Mouse (Mus musculus) G1E (cell line): ENCODE data around the gene Bex6. TPM values are rescaled to one million over a fixed set of nuclear protein-coding genes. Genes with fewer than 3 reads are reported as not detected.

Experiments
- ATAC-seq: 2 replicates; pipeline ENCODE4 v1.8.0; 2016; ENCODE audit warnings: mild to moderate bottlenecking; ENCODE audit not compliant: insufficient number of reproducible peaks, poor library complexity, low FRiP score, severe bottlenecking; ENCODE audit errors: extremely low read depth
- DNase-seq: peaks from one replicate; pipeline ENCODE4 v3.0.0; 2012; ENCODE audit warnings: low spot score
- H3K27me3 ChIP-seq: 2 replicates; pipeline ENCODE4 v1.6.1; 2012; ENCODE audit warnings: mild to moderate bottlenecking, low read length, inconsistent platforms; ENCODE audit not compliant: insufficient read depth
- H3K36me3 ChIP-seq: replicated peaks from 2 replicates; pipeline ENCODE3; 2012; ENCODE audit warnings: mild to moderate bottlenecking, inconsistent platforms
- H3K4me1 ChIP-seq: 2 replicates; pipeline ENCODE4 v1.6.1; 2012; ENCODE audit warnings: low read depth, low read length, inconsistent platforms, mixed read lengths; ENCODE audit not compliant: insufficient read depth
- H3K4me3 ChIP-seq: 2 replicates; pipeline ENCODE4 v1.5.1; 2012; ENCODE audit warnings: low read depth, mild to moderate bottlenecking, inconsistent platforms, low read length, moderate library complexity, mixed read lengths
- H3K9me3 ChIP-seq: replicated peaks from 2 replicates; pipeline ENCODE4 v1.6.1; 2012; ENCODE audit warnings: inconsistent platforms
- CTCF ChIP-seq: IDR thresholded peaks from 2 replicates; pipeline ENCODE4 v1.5.1; 2012; ENCODE audit warnings: low read depth, low read length, inconsistent platforms, mixed read lengths
- GATA1 ChIP-seq: IDR thresholded peaks from 2 replicates; pipeline ENCODE4 v1.6.1; 2012; ENCODE audit warnings: borderline replicate concordance, low read length, inconsistent platforms, mixed read lengths
- GATA2 ChIP-seq: IDR thresholded peaks from 2 replicates; pipeline ENCODE4 v1.6.1; 2012; ENCODE audit warnings: low read depth, low read length, inconsistent platforms, borderline replicate concordance
- POLR2AphosphoS5 ChIP-seq: IDR thresholded peaks from 2 replicates; pipeline ENCODE4 v1.6.1; 2012; ENCODE audit warnings: low read depth, low read length, inconsistent platforms; ENCODE audit not compliant: insufficient replicate concordance
- TAL1 ChIP-seq: conservative IDR thresholded peaks from 2 replicates; pipeline ENCODE4 v1.6.1; 2012; ENCODE audit warnings: low read depth, low read length, inconsistent platforms, mixed read lengths
- polyA plus RNA-seq: library from polyadenylated mRNA; stranded (reverse); fragments of >175 nt; gene quantifications from 2 replicates; pipeline ENCODE4 v1.2.3, GENCODE M21; 2012
- total RNA-seq, 2 experiments: library from RNA; stranded (forward) in 1 of 2; stranded (reverse) in 1 of 2; fragments of 200-1000 nt in 1 of 2; fragments of >200 nt in 1 of 2; fragmentation: Nextera tagmentation in 1 of 2; gene quantifications; 2 replicates each; pipeline ENCODE4 v1.2.3; 2014 to 2017

Bex6 gene
- not detected in 2 replicates for total RNA-seq (2014; fragmentation: Nextera tagmentation)
- not detected in 2 replicates for total RNA-seq (2017)
- not detected in 2 replicates for polyA plus RNA-seq

DNA sequence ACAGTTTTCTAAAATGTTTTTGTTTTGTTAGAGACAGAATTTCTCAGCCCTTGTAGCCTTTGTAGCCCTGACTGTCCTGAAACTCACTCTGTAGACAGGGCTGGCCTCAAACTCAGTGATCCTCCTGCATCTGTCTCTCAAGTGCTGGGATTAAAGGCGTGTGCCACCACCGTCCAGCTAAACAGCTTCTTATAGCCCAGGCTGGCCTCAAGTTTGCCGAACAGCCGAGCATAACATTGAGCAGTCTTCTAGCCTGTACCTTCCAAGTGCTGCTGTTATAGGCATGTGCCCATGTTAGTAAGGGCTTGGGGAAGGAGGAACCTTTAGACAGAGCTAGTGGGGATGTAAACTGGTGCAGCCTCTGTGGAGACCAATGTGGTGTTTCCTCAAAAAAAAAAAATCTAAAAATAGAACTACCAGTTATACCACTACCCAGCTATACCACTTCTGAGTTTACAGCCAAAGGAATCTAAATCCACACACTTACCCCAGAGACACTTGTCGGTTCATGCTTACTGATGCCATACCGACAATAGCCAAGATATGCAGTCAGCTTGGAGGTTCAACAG is at the start of gene Bex6:
Gene Bex6 (plus strand): TSS at position 491 of the 569 bp plus-strand sequence.
- ATAC-seq (no peak), DNase-seq (no peak)
- Histone ChIP-seq H3K9me3 (peaks cover 2% of the 10 kb centered on the region; the same call in 1 of the 2 replicates), H3K4me1 (peaks cover 46% of the 10 kb centered on the region), H3K27me3 (no peaks in the 10 kb centered on the region), H3K36me3 (no peaks in the 10 kb centered on the region), H3K4me3 (no peak within 1 kb of the TSS)
- TF ChIP-seq CTCF = no peak
- no peak for TF ChIP-seq TAL1
- no peak for TF ChIP-seq POLR2AphosphoS5
- TF ChIP-seq GATA2 = no peak

DNA sequence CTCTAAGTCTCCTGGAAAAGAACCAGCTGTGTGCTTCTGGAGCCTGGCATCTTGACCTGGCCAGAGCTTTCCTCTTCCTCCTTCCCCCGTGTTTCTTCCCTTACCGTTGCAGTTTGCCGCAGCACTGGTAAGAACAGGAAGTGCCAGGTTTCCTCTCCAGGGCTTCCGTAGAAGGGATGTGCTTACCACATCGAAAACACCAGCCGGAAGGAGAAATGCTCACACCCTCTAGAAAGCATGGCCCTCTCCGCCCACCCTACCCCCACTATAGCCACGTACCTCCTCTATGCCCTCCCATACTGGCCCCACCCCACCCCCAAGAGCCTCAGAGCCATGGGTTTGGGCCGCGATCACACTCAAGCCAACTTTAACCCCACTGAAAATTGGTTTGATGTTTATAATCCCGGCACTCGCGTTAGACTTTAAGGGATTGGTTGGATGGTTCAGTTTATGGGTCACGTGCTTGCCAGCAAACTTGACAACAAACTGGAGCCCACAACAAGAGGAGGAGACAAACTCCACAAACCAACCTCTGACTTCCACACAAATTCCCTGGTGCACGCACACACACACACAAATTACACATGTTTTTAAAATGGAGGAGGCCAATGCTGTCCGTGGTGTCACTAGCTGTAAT is 49.3 kb upstream of the Bex6 start:
- Histone ChIP-seq H3K27me3 (peaks cover 43% of the 10 kb centered on the region), H3K9me3 (no peaks in the 10 kb centered on the region), H3K36me3 (no peaks in the 10 kb centered on the region), H3K4me1 (peaks cover 18% of the 10 kb centered on the region), H3K4me3 (no peak overlapping the region; the same call in 1 of the 2 replicates)
- no peak for ATAC-seq
- DNase-seq = no peak
- no peak for TF ChIP-seq POLR2AphosphoS5
- TF ChIP-seq TAL1 = no peak
- no peak for TF ChIP-seq CTCF
- no peak for TF ChIP-seq GATA2
- no peak for TF ChIP-seq GATA1

DNA sequence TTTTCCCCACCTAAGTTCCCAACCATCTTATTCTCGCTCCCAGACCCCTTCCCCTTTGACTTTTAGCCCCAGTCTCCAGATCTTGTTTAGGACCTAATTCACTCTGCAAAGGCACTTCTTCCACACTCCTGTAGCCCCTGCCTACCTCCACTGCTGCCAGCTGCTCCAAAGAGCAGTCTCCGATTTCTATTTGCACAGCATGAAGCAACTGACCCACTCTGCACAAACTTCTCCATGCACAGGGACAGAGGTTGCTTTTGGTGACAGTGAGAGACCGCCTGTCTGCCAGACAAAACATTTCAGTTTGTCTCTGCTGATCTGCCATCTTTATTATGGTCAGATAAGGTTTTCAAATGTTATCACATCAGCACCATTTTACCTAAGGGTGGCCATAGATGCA is 46.5 kb upstream of the Bex6 start:
- DNase-seq = no peak
- no peaks in the 10 kb centered on the region for H3K9me3 ChIP-seq
- H3K27me3 ChIP-seq = peaks cover 44% of the 10 kb centered on the region
- no peak for ATAC-seq
- no peaks in the 10 kb centered on the region for H3K36me3 ChIP-seq
- peaks cover 25% of the 10 kb centered on the region for H3K4me1 ChIP-seq
- no peak overlapping the region for H3K4me3 ChIP-seq
- TF ChIP-seq TAL1 = no peak
- no peak for TF ChIP-seq CTCF
- TF ChIP-seq POLR2AphosphoS5 = no peak
- TF ChIP-seq GATA2 = no peak
- no peak for TF ChIP-seq GATA1

DNA sequence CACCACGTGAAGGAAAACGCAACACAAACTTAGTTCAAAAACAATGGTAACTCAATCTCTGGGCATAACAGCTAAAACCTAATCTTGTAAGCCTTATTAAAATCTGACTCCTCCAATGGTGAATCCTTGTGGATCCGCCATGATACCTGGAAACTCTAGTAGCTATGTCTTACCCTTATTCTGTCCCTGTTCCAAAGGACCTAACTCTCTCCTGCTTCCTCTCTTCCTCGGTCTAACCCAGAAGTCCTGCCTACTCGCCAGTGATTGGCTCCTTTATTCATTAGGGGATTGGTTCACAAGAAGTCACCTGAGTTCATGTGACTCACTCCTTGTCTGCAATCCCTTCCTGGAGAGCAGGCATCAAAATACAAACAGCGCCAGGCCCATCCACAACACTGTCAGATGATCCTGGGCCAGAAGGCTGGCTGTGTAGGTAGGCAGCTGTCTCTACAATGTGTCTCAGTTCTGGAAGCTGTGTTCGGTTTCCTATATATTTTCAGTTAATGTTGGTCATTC is 43.7 kb upstream of the Bex6 start:
- DNase-seq (no peak), ATAC-seq (no peak)
- Histone ChIP-seq H3K27me3 (peaks cover 49% of the 10 kb centered on the region), H3K36me3 (no peaks in the 10 kb centered on the region), H3K9me3 (no peaks in the 10 kb centered on the region), H3K4me1 (peaks cover 12% of the 10 kb centered on the region), H3K4me3 (no peak overlapping the region)
- TF ChIP-seq GATA2 (no peak), POLR2AphosphoS5 (no peak), GATA1 (no peak), TAL1 (no peak), CTCF (no peak)

DNA sequence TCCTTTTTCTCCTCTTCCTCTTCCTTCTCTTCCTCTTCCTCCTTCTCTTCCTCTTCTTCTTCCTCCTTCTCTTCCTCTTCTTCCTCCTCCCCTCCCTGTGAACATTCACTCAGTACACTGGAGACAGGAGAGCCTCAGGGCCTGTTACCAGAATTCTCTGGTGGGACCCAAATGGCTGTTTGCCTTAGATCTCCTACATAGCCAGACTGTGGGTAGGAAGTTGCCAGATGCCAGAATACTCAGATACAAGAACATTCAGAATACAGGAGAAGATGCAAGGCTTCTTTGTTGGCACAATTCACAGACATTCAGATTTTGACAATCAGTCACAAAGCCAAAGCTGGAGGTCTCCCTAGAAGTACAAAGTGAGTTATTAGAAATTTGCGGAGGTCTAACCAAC is 40.7 kb upstream of the Bex6 start:
- Histone ChIP-seq H3K36me3 (peaks cover 25% of the 10 kb centered on the region), H3K4me1 (peaks cover 12% of the 10 kb centered on the region), H3K4me3 (no peak overlapping the region), H3K27me3 (peaks cover 48% of the 10 kb centered on the region), H3K9me3 (peaks cover 21% of the 10 kb centered on the region)
- ATAC-seq (no peak), DNase-seq (no peak)
- TF ChIP-seq TAL1 (no peak), POLR2AphosphoS5 (no peak), GATA2 (no peak), CTCF (no peak), GATA1 (no peak)

DNA sequence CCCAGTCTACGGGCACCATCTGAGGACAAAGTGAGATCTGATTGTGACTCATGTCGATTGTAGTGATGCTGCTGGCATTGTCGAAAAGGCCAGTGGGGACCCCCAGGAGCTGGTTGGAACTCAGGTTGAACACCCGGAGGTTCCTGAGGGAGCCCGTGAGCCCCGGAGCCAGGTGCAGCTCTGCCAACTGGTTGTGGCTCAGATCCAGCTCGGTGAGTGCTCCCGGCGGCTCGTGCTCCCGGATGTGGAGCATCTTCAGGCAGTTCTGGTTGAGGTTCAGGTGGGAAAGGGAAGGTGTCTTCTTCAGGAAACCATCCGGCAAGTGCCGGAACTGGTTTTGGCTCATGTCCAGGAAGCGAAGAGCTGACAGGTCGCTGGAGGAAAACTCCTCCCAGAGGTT is 35.9 kb upstream of the Bex6 start:
- H3K4me3 ChIP-seq = no peak overlapping the region
- peaks cover 11% of the 10 kb centered on the region for H3K4me1 ChIP-seq
- ATAC-seq = no peak
- TF ChIP-seq GATA2 (no peak), TAL1 (no peak), POLR2AphosphoS5 (no peak), GATA1 (no peak), CTCF (no peak)
- peaks cover 65% of the 10 kb centered on the region for H3K36me3 ChIP-seq
- DNase-seq = no peak
- peaks cover 19% of the 10 kb centered on the region for H3K27me3 ChIP-seq
- peaks cover 46% of the 10 kb centered on the region for H3K9me3 ChIP-seq
